Mouse (Mus musculus) intestine, postnatal 0 days (tissue): ENCODE results near the gene St8sia1. TPM values are rescaled to one million over a fixed set of nuclear protein-coding genes. Genes with fewer than 3 reads are reported as not detected.
"Not testable (repeated sequence)": the region's sequence is repeated elsewhere in the genome, so short reads cannot be mapped to it uniquely, and the experiment has no call there.

Source experiments
- ATAC-seq: fragments of 200-750 bp; cut with Nextera tagmentation; 2 replicates; pipeline ENCODE4 v1.8.0; 2017; ENCODE audit warnings: mild to moderate bottlenecking, moderate TSS enrichment, moderate library complexity
- H3K27ac ChIP-seq: fragments of 300-500 bp; sonication (generic); 2 replicates; pipeline ENCODE4 v1.5.1; 2014; ENCODE audit warnings: mild to moderate bottlenecking, low read depth, low read length, moderate library complexity
- H3K27me3 ChIP-seq: fragments of 300-500 bp; sonication (generic); replicated peaks from 2 replicates; pipeline ENCODE4 v1.6.1; 2014; ENCODE audit warnings: low read length, mixed read lengths; ENCODE audit not compliant: control insufficient read depth, insufficient read depth
- H3K36me3 ChIP-seq: fragments of 300-500 bp; sonication (generic); 2 replicates; pipeline ENCODE4 v1.6.1; 2014; ENCODE audit warnings: mild to moderate bottlenecking, moderate library complexity; ENCODE audit not compliant: control insufficient read depth, insufficient read depth
- H3K4me1 ChIP-seq: fragments of 300-500 bp; sonication (generic); replicated peaks from 2 replicates; pipeline ENCODE4 v1.6.1; 2014; ENCODE audit warnings: antibody characterized with exemption, low read length, mixed read lengths; ENCODE audit not compliant: control insufficient read depth, insufficient read depth
- H3K4me2 ChIP-seq: fragments of 300-500 bp; sonication (generic); replicated peaks from 2 replicates; pipeline ENCODE4 v1.6.1; 2014; ENCODE audit warnings: low read depth, mild to moderate bottlenecking, moderate library complexity
- H3K4me3 ChIP-seq: fragments of 300-500 bp; sonication (generic); 2 replicates; pipeline ENCODE4 v1.5.1; 2014; ENCODE audit warnings: low read depth, low read length
- H3K9ac ChIP-seq: fragments of 300-500 bp; sonication (generic); 2 replicates; pipeline ENCODE4 v1.6.1; 2014; ENCODE audit warnings: mild to moderate bottlenecking, low read depth, low read length
- H3K9me3 ChIP-seq: fragments of 300-500 bp; sonication (generic); 2 replicates; pipeline ENCODE4 v1.6.1; 2016; ENCODE audit warnings: mixed run types; ENCODE audit not compliant: control insufficient read depth
- CTCF ChIP-seq: sonication (generic); IDR thresholded peaks from 2 replicates; pipeline ENCODE4 v1.5.1; 2016; ENCODE audit warnings: low read depth, mild to moderate bottlenecking, control low read depth, antibody characterized with exemption, moderate library complexity
- WGBS: fragments of 180-500 bp; shearing (Covaris S2); extraction: QIAGEN DNeasy Blood & Tissue Kit; methylation state at CpG from one replicate; pipeline ENCODE4 v1.1.7; 2014; 5-methylcytosine and 5-hydroxymethylcytosine counted together
- polyA plus RNA-seq: library from polyadenylated mRNA; unstranded; fragments of >200 nt; fragmentation: Nextera tagmentation; extraction: Ambion mirVana; gene quantifications from 2 replicates; pipeline ENCODE4 v1.2.1, GENCODE M21; 2015

St8sia1 gene
- polyA plus RNA-seq, 1 experiment from 2014 or later, result 0.34 TPM

GRCm38 (mm10) chr6:142991391-142992059 lies 27.3 kb upstream of the St8sia1 start:
- no peak overlapping the region for H3K9ac ChIP-seq
- 53% methylated on average over 7 of the region's 7 CpGs for WGBS
- H3K27ac ChIP-seq, result no peak overlapping the region
- no peak overlapping the region for H3K4me3 ChIP-seq
- H3K9me3 ChIP-seq, result no peaks in the 10 kb centered on the region
- H3K4me2 ChIP-seq, result no peak overlapping the region
- no peak for ATAC-seq
- H3K27me3 ChIP-seq, result no peaks in the 10 kb centered on the region
- no peaks in the 10 kb centered on the region for H3K36me3 ChIP-seq
- no peak for TF ChIP-seq CTCF
- H3K4me1 ChIP-seq, result no peaks in the 10 kb centered on the region

DNA sequence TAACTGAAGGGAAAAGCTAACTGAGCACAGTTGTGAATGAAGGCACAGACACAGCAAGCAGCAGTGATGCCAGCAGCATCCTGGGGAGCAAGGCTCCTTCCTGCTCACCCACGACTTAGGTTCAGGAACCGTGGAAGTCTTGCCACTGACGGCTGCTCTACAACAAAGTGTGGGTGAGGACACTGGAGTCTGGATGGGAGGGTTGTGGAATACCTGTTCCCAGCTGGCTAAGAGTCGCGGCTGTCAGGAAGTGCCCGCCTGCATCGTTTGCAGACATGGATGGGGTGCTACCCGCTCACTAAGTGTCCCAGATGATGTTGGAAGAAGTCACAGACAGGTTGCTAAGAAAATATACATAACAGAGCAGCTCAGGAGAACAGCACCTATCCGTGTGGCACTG lies 26.3 kb upstream of the St8sia1 start:
- Histone ChIP-seq H3K36me3 (no peaks in the 10 kb centered on the region), H3K27ac (no peak overlapping the region), H3K27me3 (no peaks in the 10 kb centered on the region), H3K4me2 (no peak overlapping the region), H3K9me3 (no peaks in the 10 kb centered on the region), H3K4me3 (no peak overlapping the region), H3K9ac (no peak overlapping the region), H3K4me1 (no peaks in the 10 kb centered on the region)
- 83% methylated on average over 9 of the region's 9 CpGs for WGBS
- no peak for ATAC-seq
- no peak for TF ChIP-seq CTCF

- WGBS, result 65% methylated on average over 13 of the region's 13 CpGs
- Histone ChIP-seq H3K4me2 (no peak overlapping the region), H3K9me3 (no peaks in the 10 kb centered on the region), H3K4me1 (no peaks in the 10 kb centered on the region), H3K9ac (no peak overlapping the region), H3K27ac (no peak overlapping the region), H3K27me3 (no peaks in the 10 kb centered on the region), H3K36me3 (no peaks in the 10 kb centered on the region), H3K4me3 (no peak overlapping the region)
- TF ChIP-seq CTCF, result no peak
- ATAC-seq, result no peak
Measured at GRCm38 (mm10) chr6:142989495-142989894, 25.2 kb upstream of the St8sia1 start.

GRCm38 (mm10) chr6:142988753-142989152 lies 24.5 kb upstream of the St8sia1 start:
- H3K27ac ChIP-seq, result no peak overlapping the region
- H3K9me3 ChIP-seq, result no peaks in the 10 kb centered on the region
- ATAC-seq, result no peak
- H3K9ac ChIP-seq, result no peak overlapping the region
- no peak overlapping the region for H3K4me3 ChIP-seq
- H3K4me1 ChIP-seq, result no peaks in the 10 kb centered on the region
- no peak overlapping the region for H3K4me2 ChIP-seq
- 30% methylated on average over 10 of the region's 10 CpGs for WGBS
- peak; percentile 89 for TF ChIP-seq CTCF
- no peaks in the 10 kb centered on the region for H3K27me3 ChIP-seq
- H3K36me3 ChIP-seq, result no peaks in the 10 kb centered on the region

GRCm38 (mm10) chr6:142988231-142988630 lies 24.0 kb upstream of the St8sia1 start:
- 73% methylated on average over 6 of the region's 6 CpGs for WGBS
- H3K4me2 ChIP-seq, result no peak overlapping the region

GRCm38 (mm10) chr6:142987616-142988015 lies 23.4 kb upstream of the St8sia1 start:
- Histone ChIP-seq H3K9me3 (no peaks in the 10 kb centered on the region), H3K36me3 (no peaks in the 10 kb centered on the region), H3K9ac (no peak overlapping the region), H3K4me3 (no peak overlapping the region), H3K4me2 (no peak overlapping the region), H3K27ac (no peak overlapping the region), H3K27me3 (no peaks in the 10 kb centered on the region), H3K4me1 (no peaks in the 10 kb centered on the region)
- no peak for TF ChIP-seq CTCF
- WGBS, result 75% methylated on average over 6 of the region's 6 CpGs
- ATAC-seq, result no peak

More at GRCm38 (mm10) chr6:142988231-142988630, 24.0 kb upstream of the St8sia1 start:
- Histone ChIP-seq H3K27ac (no peak overlapping the region), H3K4me3 (no peak overlapping the region), H3K4me1 (no peaks in the 10 kb centered on the region), H3K9ac (no peak overlapping the region), H3K9me3 (no peaks in the 10 kb centered on the region), H3K36me3 (no peaks in the 10 kb centered on the region), H3K27me3 (no peaks in the 10 kb centered on the region)
- no peak for TF ChIP-seq CTCF
- ATAC-seq, result no peak

DNA sequence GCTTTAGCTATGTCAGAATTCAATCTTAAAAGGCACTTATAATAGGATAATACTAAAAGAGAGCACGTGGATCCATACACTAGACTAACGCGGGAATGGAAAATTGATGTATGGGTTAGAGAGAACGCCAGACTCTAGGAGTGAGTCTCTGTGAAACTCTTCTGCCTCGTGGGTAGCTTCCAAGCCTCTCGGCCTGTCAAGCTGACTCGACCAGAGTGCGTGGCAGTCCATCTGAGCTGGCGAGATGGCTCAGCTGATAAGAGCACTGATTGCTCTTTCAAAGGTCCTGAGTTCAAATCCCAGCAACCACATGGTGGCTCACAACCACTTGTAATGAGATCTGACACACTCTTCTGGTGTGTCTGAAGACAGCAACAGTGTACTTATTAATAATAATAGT lies 22.5 kb upstream of the St8sia1 start:
- H3K4me3 ChIP-seq, H3K9me3 ChIP-seq, H3K27ac ChIP-seq, H3K27me3 ChIP-seq, H3K4me2 ChIP-seq, H3K9ac ChIP-seq, ATAC-seq, H3K4me1 ChIP-seq, H3K36me3 ChIP-seq: not testable (repeated sequence)
- 85% methylated on average over 9 of the region's 9 CpGs for WGBS

DNA sequence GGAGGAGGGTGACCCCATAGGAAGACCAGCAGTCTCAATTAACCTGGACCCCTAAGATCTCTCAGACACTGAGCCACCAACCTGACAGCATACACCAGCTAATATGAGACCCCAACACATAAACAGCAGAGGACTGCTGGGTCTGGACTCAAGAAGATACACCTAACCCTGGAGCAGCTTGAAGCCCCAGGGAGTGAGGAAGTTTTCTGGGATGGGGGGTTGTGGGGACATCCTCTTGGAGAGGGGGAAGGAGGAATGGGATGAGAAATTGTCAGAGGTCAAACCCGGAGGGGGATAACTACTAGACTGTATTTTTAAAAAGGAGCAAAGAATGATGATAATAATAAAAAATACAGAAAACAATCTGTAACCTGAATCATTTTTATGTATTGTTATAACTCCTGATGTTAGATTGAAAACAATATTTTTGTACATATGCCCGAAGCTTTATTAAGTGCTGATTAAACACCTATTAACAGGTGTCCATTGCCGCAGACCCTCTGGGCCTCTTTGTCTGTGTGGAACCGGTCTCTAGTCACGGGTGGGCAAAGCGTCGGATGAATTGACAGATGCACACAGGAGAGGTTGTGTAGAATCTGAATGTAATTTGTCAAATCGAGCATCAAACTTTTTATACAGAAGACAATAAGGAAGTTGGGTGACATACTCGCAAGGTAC lies 21.4 kb upstream of the St8sia1 start:
- 84% methylated on average over 9 of the region's 9 CpGs for WGBS
- not testable (repeated sequence) for H3K4me2 ChIP-seq, H3K9ac ChIP-seq, H3K36me3 ChIP-seq, H3K4me3 ChIP-seq, H3K4me1 ChIP-seq, ATAC-seq, H3K9me3 ChIP-seq, H3K27ac ChIP-seq, H3K27me3 ChIP-seq
